Mouse (Mus musculus) CH12.LX (cell line): ENCODE data around the gene Gm13272. TPM values are rescaled to one million over a fixed set of nuclear protein-coding genes. Genes with fewer than 3 reads are reported as not detected.
"Not testable (repeated sequence)": the region's sequence is repeated elsewhere in the genome, so short reads cannot be mapped to it uniquely, and the experiment has no call there.

Source experiments
- DNase-seq: peaks from one replicate; pipeline ENCODE4 v3.0.0-alpha.2; 2013; ENCODE audit errors: extremely low read depth
- H3K27ac ChIP-seq: 2 replicates; pipeline ENCODE4 v1.5.1; 2012; ENCODE audit warnings: low read depth, mild to moderate bottlenecking, control low read depth, moderate library complexity; ENCODE audit not compliant: insufficient read depth
- H3K27me3 ChIP-seq: replicated peaks from 2 replicates; pipeline ENCODE3; 2012; ENCODE audit warnings: inconsistent platforms
- H3K36me3 ChIP-seq, 2 experiments: replicated peaks in 1 of 2; 2 replicates each; pipeline versions ENCODE3 to v1.6.1; 2012; ENCODE audit warnings: inconsistent platforms in 1 of 2, low read length in 1 of 2, mild to moderate bottlenecking in 1 of 2, mixed read lengths in 1 of 2, moderate library complexity in 1 of 2; ENCODE audit not compliant: control insufficient read depth in 1 of 2, insufficient read depth in 1 of 2
- H3K4me1 ChIP-seq, 2 experiments: 2 replicates each; pipeline ENCODE4 v1.6.1; 2012; ENCODE audit warnings: inconsistent platforms in 1 of 2, moderate library complexity in 1 of 2; ENCODE audit not compliant: insufficient read depth in 2 of 2, control insufficient read depth in 1 of 2
- H3K4me2 ChIP-seq: 2 replicates; pipeline ENCODE4 v1.6.1; 2012; ENCODE audit warnings: low read depth, mild to moderate bottlenecking, control low read depth; ENCODE audit not compliant: poor library complexity, insufficient read depth, severe bottlenecking
- H3K4me3 ChIP-seq, 3 experiments: fragments of 150-350 bp in 1 of 3; sonication (generic) in 1 of 3; replicated peaks in 1 of 3; 2 replicates each; pipeline versions ENCODE3 to v1.5.1; 2011 to 2012; ENCODE audit warnings: low read depth in 2 of 3, low read length in 2 of 3, mild to moderate bottlenecking in 2 of 3, moderate library complexity in 2 of 3, control low read depth in 1 of 3, improper control_type of control experiment in 1 of 3, inconsistent platforms in 1 of 3, mixed read lengths in 1 of 3; ENCODE audit not compliant: poor library complexity in 1 of 3
- H3K79me2 ChIP-seq: replicated peaks from 2 replicates; pipeline ENCODE4 v1.6.1; 2012; ENCODE audit warnings: mild to moderate bottlenecking, moderate library complexity; ENCODE audit not compliant: control insufficient read depth, poor library complexity, insufficient read depth, severe bottlenecking; ENCODE audit errors: extremely low read depth
- H3K9ac ChIP-seq: 2 replicates; pipeline ENCODE4 v1.6.1; 2012; ENCODE audit warnings: low read depth, mild to moderate bottlenecking, control low read depth, moderate library complexity; ENCODE audit not compliant: insufficient read depth
- H3K9me3 ChIP-seq: replicated peaks from 2 replicates; pipeline ENCODE3; 2012; ENCODE audit warnings: low read length, inconsistent platforms, mixed read lengths
- CTCF ChIP-seq, 2 experiments: IDR thresholded peaks in 1 of 2; conservative IDR thresholded peaks in 1 of 2; 2 replicates each; pipeline ENCODE4 v1.5.1; 2011 to 2012; ENCODE audit warnings: low read depth in 2 of 2, low read length in 2 of 2, improper control_type of control experiment in 1 of 2, inconsistent platforms in 1 of 2, mild to moderate bottlenecking in 1 of 2, moderate library complexity in 1 of 2
- dilution Hi-C: fragments of 300-500 bp; cut with MboI; formaldehyde crosslinking; loops from 2 replicates; pipeline ENCODE4 v1.14.3; 2020; ENCODE audit warnings: low sequenced_read_pairs; ENCODE audit not compliant: extremely low pct_unique_long_range_greater_than_20kb, extremely low pct_ligation_motif_present
- in situ Hi-C: fragments of 300-500 bp; cut with MboI; formaldehyde crosslinking; loops from 3 replicates; pipeline ENCODE4 v1.14.3; 2019; ENCODE audit warnings: low sequenced_read_pairs, low pct_ligation_motif_present, low pct_unique_long_range_greater_than_20kb, mixed read lengths
- polyA plus RNA-seq: library from polyadenylated mRNA; unstranded; fragments of >175 nt; gene quantifications from 2 replicates; pipeline ENCODE4 v1.2.1, GENCODE M21; 2012; ENCODE audit warnings: low read depth; ENCODE audit not compliant: insufficient read length
- total RNA-seq, 2 experiments: library from RNA; depleted of rRNA; stranded (reverse); fragments of 300-350 nt in 1 of 2; fragments of >200 nt in 1 of 2; gene quantifications; 2 replicates each; pipeline ENCODE4 v1.2.3; 2012 to 2014

Gm13272 gene
- total and polyA plus RNA-seq, 3 experiments, result not detected

GRCm38 (mm10) chr4:88785409-88785808 is 5.8 kb downstream of the Gm13272 start, which contains the start of gene Gm13276:
TSS of gene Gm13276 (plus strand) at chr4:88785709.
- H3K4me2 ChIP-seq, H3K36me3 ChIP-seq, H3K9ac ChIP-seq, H3K27ac ChIP-seq, H3K27me3 ChIP-seq, dilution Hi-C loops, H3K4me1 ChIP-seq, DNase-seq, H3K79me2 ChIP-seq, H3K9me3 ChIP-seq, in situ Hi-C loops, H3K4me3 ChIP-seq: not testable (repeated sequence)

- H3K79me2 ChIP-seq, H3K9ac ChIP-seq, H3K9me3 ChIP-seq, H3K36me3 ChIP-seq, H3K27ac ChIP-seq, DNase-seq, H3K4me2 ChIP-seq, H3K27me3 ChIP-seq, dilution Hi-C loops, H3K4me1 ChIP-seq, H3K4me3 ChIP-seq, in situ Hi-C loops: not testable (repeated sequence)
- TF ChIP-seq CTCF (conservative IDR thresholded peaks at IDR 0.05 in 1 of 2, IDR thresholded peaks at IDR 0.05 in 1 of 2; ENCODE audit: low read depth in 2 of 2, low read length in 2 of 2), result peak in 1 of 2 experiments; percentile 28; a peak in 2 of 4 replicates
Observed at GRCm38 (mm10) chr4:88788402-88788801, 8.8 kb downstream of the Gm13272 start, which contains the start of gene Gm13277. TSS of gene Gm13277 (plus strand) at chr4:88788632.

GRCm38 (mm10) chr4:88791250-88791649 is 11.6 kb downstream of the Gm13272 start, which contains the start of gene Gm13278:
TSS of gene Gm13278 (plus strand) at chr4:88791550.
- H3K4me3 ChIP-seq, H3K27ac ChIP-seq, H3K4me1 ChIP-seq, in situ Hi-C loops, H3K4me2 ChIP-seq, H3K36me3 ChIP-seq, DNase-seq, H3K79me2 ChIP-seq, H3K9ac ChIP-seq, dilution Hi-C loops, H3K27me3 ChIP-seq, H3K9me3 ChIP-seq: not testable (repeated sequence)

GRCm38 (mm10) chr4:88793936-88794675 is 14.5 kb downstream of the Gm13272 start, which contains the start of gene Gm13275:
TSS of gene Gm13275 (plus strand) at chr4:88794487.
- H3K27ac ChIP-seq, H3K36me3 ChIP-seq, H3K9me3 ChIP-seq, H3K4me3 ChIP-seq, H3K27me3 ChIP-seq, H3K9ac ChIP-seq, H3K79me2 ChIP-seq, dilution Hi-C loops, in situ Hi-C loops, DNase-seq, H3K4me1 ChIP-seq, H3K4me2 ChIP-seq: not testable (repeated sequence)

GRCm38 (mm10) chr4:88797097-88797496 is 17.4 kb downstream of the Gm13272 start, which contains the start of gene Gm13279:
TSS of gene Gm13279 (plus strand) at chr4:88797397.
- H3K4me2 ChIP-seq, H3K4me1 ChIP-seq, in situ Hi-C loops, H3K27ac ChIP-seq, H3K9ac ChIP-seq, H3K9me3 ChIP-seq, DNase-seq, dilution Hi-C loops, H3K4me3 ChIP-seq, H3K27me3 ChIP-seq, H3K36me3 ChIP-seq, H3K79me2 ChIP-seq: not testable (repeated sequence)

GRCm38 (mm10) chr4:88799365-88799764 is 19.7 kb downstream of the Gm13272 start, which contains the start of gene Gm13285:
TSS of gene Gm13285 (plus strand) at chr4:88799665.
- H3K9ac ChIP-seq, dilution Hi-C loops, DNase-seq, H3K4me1 ChIP-seq, H3K27me3 ChIP-seq, H3K9me3 ChIP-seq, H3K4me2 ChIP-seq, H3K4me3 ChIP-seq, in situ Hi-C loops, H3K27ac ChIP-seq, H3K79me2 ChIP-seq, H3K36me3 ChIP-seq: not testable (repeated sequence)
